Mouse (Mus musculus) midbrain, embryonic 10.5 days (tissue): Measurements from ENCODE around the gene Zfp652. TPM values are rescaled to one million over a fixed set of nuclear protein-coding genes. Genes with fewer than 3 reads are reported as not detected.

Source experiments
- DNase-seq: peaks from one replicate; pipeline ENCODE4 v3.0.0-alpha.2; 2017; ENCODE audit warnings: low spot score
- H3K27ac ChIP-seq: fragments of 300-500 bp; sonication (generic); replicated peaks from 2 replicates; pipeline ENCODE4 v1.5.1; 2016; ENCODE audit warnings: mild to moderate bottlenecking
- H3K27me3 ChIP-seq: fragments of 300-500 bp; sonication (generic); 2 replicates; pipeline ENCODE4 v1.6.1; 2016; ENCODE audit warnings: low read depth, mild to moderate bottlenecking; ENCODE audit not compliant: poor library complexity, severe bottlenecking
- H3K36me3 ChIP-seq: fragments of 300-500 bp; sonication (generic); 2 replicates; pipeline ENCODE4 v1.6.1; 2016; ENCODE audit warnings: mild to moderate bottlenecking, moderate library complexity
- H3K4me1 ChIP-seq: fragments of 300-500 bp; sonication (generic); 2 replicates; pipeline ENCODE4 v1.6.1; 2016
- H3K4me3 ChIP-seq: fragments of 300-500 bp; sonication (generic); 2 replicates; pipeline ENCODE4 v1.5.1; 2016; ENCODE audit warnings: mild to moderate bottlenecking, moderate library complexity
- H3K9me3 ChIP-seq: fragments of 300-500 bp; sonication (generic); replicated peaks from 2 replicates; pipeline ENCODE4 v1.6.1; 2016; ENCODE audit warnings: mild to moderate bottlenecking
- WGBS: fragments of 180-500 bp; shearing (Covaris S2); methylation state at CpG from one replicate; pipeline ENCODE4 v1.1.7; 2016; 5-methylcytosine and 5-hydroxymethylcytosine counted together
- polyA plus RNA-seq: library from polyadenylated mRNA; unstranded; fragments of >200 nt; fragmentation: Nextera tagmentation; extraction: Ambion mirVana; gene quantifications from 2 replicates; pipeline ENCODE4 v1.2.1, GENCODE M21; 2016

Zfp652 gene
- polyA plus RNA-seq, 1 experiment from 2014 or later: 13.7 TPM

GRCm38 (mm10) chr11:95716136-95716535, 3.7 kb downstream of the Zfp652 start:
- no peaks in the 10 kb centered on the region for H3K9me3 ChIP-seq
- H3K36me3 ChIP-seq: 0 out of 2 replicates have a peak, but pooled peaks cover 3% of the 10 kb centered on the region
- no peak overlapping the region for H3K4me3 ChIP-seq
- DNase-seq: no peak
- H3K27ac ChIP-seq: no peak overlapping the region
- H3K27me3 ChIP-seq: no peaks in the 10 kb centered on the region
- WGBS: 77% methylated on average over 8 of the region's 8 CpGs
- H3K4me1 ChIP-seq: peaks cover 30% of the 10 kb centered on the region

GRCm38 (mm10) chr11:95719356-95719755, 6.9 kb downstream of the Zfp652 start:
- Histone ChIP-seq H3K4me1 (peaks cover 12% of the 10 kb centered on the region), H3K27ac (no peak overlapping the region), H3K9me3 (no peaks in the 10 kb centered on the region), H3K36me3 (0 out of 2 replicates have a peak, but pooled peaks cover 3% of the 10 kb centered on the region), H3K4me3 (no peak overlapping the region), H3K27me3 (no peaks in the 10 kb centered on the region)
- WGBS: 98% methylated on average over 3 of the region's 3 CpGs
- no peak for DNase-seq

GRCm38 (mm10) chr11:95723287-95723686, 10.8 kb downstream of the Zfp652 start, which contains the start of gene B130006D01Rik:
B130006D01Rik (plus strand) TSS chr11:95723587.
- no peaks in the 10 kb centered on the region for H3K27me3 ChIP-seq
- H3K36me3 ChIP-seq: 0 out of 2 replicates have a peak, but pooled peaks cover 3% of the 10 kb centered on the region
- H3K27ac ChIP-seq: no peak within 1 kb of the TSS
- WGBS: 94% methylated on average over 5 of the region's 5 CpGs
- no peaks in the 10 kb centered on the region for H3K9me3 ChIP-seq
- no peak within 1 kb of the TSS for H3K4me3 ChIP-seq
- DNase-seq: no peak
- no peaks in the 10 kb centered on the region for H3K4me1 ChIP-seq

- Histone ChIP-seq H3K27ac (no peak overlapping the region), H3K4me3 (no peak overlapping the region), H3K9me3 (no peaks in the 10 kb centered on the region), H3K36me3 (0 out of 2 replicates have a peak, but pooled peaks cover 3% of the 10 kb centered on the region), H3K27me3 (no peaks in the 10 kb centered on the region), H3K4me1 (no peaks in the 10 kb centered on the region)
- no peak for DNase-seq
- WGBS: 94% methylated on average over 4 of the region's 4 CpGs
Measured at GRCm38 (mm10) chr11:95724466-95724865, 12.0 kb downstream of the Zfp652 start.

GRCm38 (mm10) chr11:95726156-95726555, 13.7 kb downstream of the Zfp652 start:
- no peaks in the 10 kb centered on the region for H3K36me3 ChIP-seq
- H3K4me3 ChIP-seq: no peak overlapping the region
- WGBS: 78% methylated on average over 4 of the region's 4 CpGs
- DNase-seq: no peak
- no peaks in the 10 kb centered on the region for H3K27me3 ChIP-seq
- H3K9me3 ChIP-seq: no peaks in the 10 kb centered on the region
- H3K4me1 ChIP-seq: no peaks in the 10 kb centered on the region
- no peak overlapping the region for H3K27ac ChIP-seq

- 91% methylated on average over 5 of the region's 5 CpGs for WGBS
- no peak for DNase-seq
- Histone ChIP-seq H3K27ac (no peak overlapping the region), H3K27me3 (no peaks in the 10 kb centered on the region), H3K4me1 (no peaks in the 10 kb centered on the region), H3K4me3 (no peak overlapping the region), H3K9me3 (no peaks in the 10 kb centered on the region), H3K36me3 (no peaks in the 10 kb centered on the region)
Measured at GRCm38 (mm10) chr11:95727947-95728346, 15.5 kb downstream of the Zfp652 start.

- 85% methylated on average over 12 of the region's 12 CpGs for WGBS
- Histone ChIP-seq H3K4me3 (no peak overlapping the region), H3K9me3 (peaks cover 2% of the 10 kb centered on the region; the same call in 1 of the 2 replicates), H3K4me1 (no peaks in the 10 kb centered on the region), H3K27ac (no peak overlapping the region), H3K27me3 (no peaks in the 10 kb centered on the region), H3K36me3 (no peaks in the 10 kb centered on the region)
- DNase-seq: no peak
Measured at GRCm38 (mm10) chr11:95728916-95729907, 16.7 kb downstream of the Zfp652 start.

GRCm38 (mm10) chr11:95734485-95734884, 22.0 kb downstream of the Zfp652 start:
- H3K27me3 ChIP-seq: no peaks in the 10 kb centered on the region
- peaks cover 11% of the 10 kb centered on the region; the same call in 1 of the 2 replicates for H3K9me3 ChIP-seq
- H3K4me3 ChIP-seq: no peak overlapping the region
- H3K4me1 ChIP-seq: no peaks in the 10 kb centered on the region
- H3K36me3 ChIP-seq: 0 out of 2 replicates have a peak, but pooled peaks cover 6% of the 10 kb centered on the region
- no peak for DNase-seq
- no peak overlapping the region for H3K27ac ChIP-seq
- WGBS: 89% methylated on average over 2 of the region's 2 CpGs

GRCm38 (mm10) chr11:95737811-95738210, 25.3 kb downstream of the Zfp652 start:
- H3K27me3 ChIP-seq: no peaks in the 10 kb centered on the region
- H3K36me3 ChIP-seq: 0 out of 2 replicates have a peak, but pooled peaks cover 6% of the 10 kb centered on the region
- H3K4me1 ChIP-seq: no peaks in the 10 kb centered on the region
- 86% methylated on average over 3 of the region's 3 CpGs for WGBS
- H3K4me3 ChIP-seq: no peak overlapping the region
- peaks cover 11% of the 10 kb centered on the region; the same call in 1 of the 2 replicates for H3K9me3 ChIP-seq
- no peak overlapping the region for H3K27ac ChIP-seq
- no peak for DNase-seq

- Histone ChIP-seq H3K36me3 (peaks cover 17% of the 10 kb centered on the region), H3K4me1 (0 out of 2 replicates have a peak, but pooled peaks cover under 1% of the 10 kb centered on the region), H3K27me3 (no peaks in the 10 kb centered on the region), H3K27ac (no peak overlapping the region), H3K4me3 (no peak overlapping the region), H3K9me3 (no peaks in the 10 kb centered on the region)
- 98% methylated on average over 2 of the region's 2 CpGs for WGBS
- no peak for DNase-seq
Measured at GRCm38 (mm10) chr11:95744521-95744920, 32.0 kb downstream of the Zfp652 start.

- Histone ChIP-seq H3K4me1 (peaks cover 4% of the 10 kb centered on the region; the same call in 1 of the 2 replicates), H3K36me3 (peaks cover 27% of the 10 kb centered on the region), H3K27ac (no peak overlapping the region), H3K4me3 (no peak overlapping the region), H3K27me3 (no peaks in the 10 kb centered on the region), H3K9me3 (no peaks in the 10 kb centered on the region)
- DNase-seq: no peak
- WGBS: 89% methylated on average over 4 of the region's 4 CpGs
Measured at GRCm38 (mm10) chr11:95746821-95747220, 34.3 kb downstream of the Zfp652 start.

- DNase-seq: no peak
- peaks cover 33% of the 10 kb centered on the region for H3K36me3 ChIP-seq
- H3K4me3 ChIP-seq: no peak overlapping the region
- no peaks in the 10 kb centered on the region for H3K27me3 ChIP-seq
- H3K27ac ChIP-seq: no peak overlapping the region
- WGBS: 92% methylated on average over 5 of the region's 5 CpGs
- peaks cover 4% of the 10 kb centered on the region; the same call in 1 of the 2 replicates for H3K4me1 ChIP-seq
- H3K9me3 ChIP-seq: no peaks in the 10 kb centered on the region
Measured at GRCm38 (mm10) chr11:95748331-95748730, 35.9 kb downstream of the Zfp652 start.

GRCm38 (mm10) chr11:95749619-95750018, 37.1 kb downstream of the Zfp652 start:
- Histone ChIP-seq H3K9me3 (no peaks in the 10 kb centered on the region), H3K27me3 (no peaks in the 10 kb centered on the region), H3K4me1 (peaks cover 4% of the 10 kb centered on the region; the same call in 1 of the 2 replicates), H3K4me3 (no peak overlapping the region), H3K36me3 (peaks cover 40% of the 10 kb centered on the region), H3K27ac (no peak overlapping the region)
- 87% methylated on average over 15 of the region's 15 CpGs for WGBS
- no peak for DNase-seq
